Mouse (Mus musculus) cerebellum, adult 2 months (tissue): Measurements from ENCODE around the gene Pin4. TPM values are rescaled to one million over a fixed set of nuclear protein-coding genes. Genes with fewer than 3 reads are reported as not detected.

Source experiments
- DNase-seq, 2 experiments: peaks; one replicate each; pipeline ENCODE4 v3.0.0; 2021
- H3K27ac ChIP-seq: fragments of 200-500 bp; 2 replicates; pipeline ENCODE4 v1.5.1; 2012; ENCODE audit warnings: low read length, control low read depth, inconsistent platforms; ENCODE audit not compliant: insufficient read depth
- H3K27me3 ChIP-seq: fragments of 200-500 bp; 2 replicates; pipeline ENCODE4 v1.6.1; 2012; ENCODE audit warnings: inconsistent platforms, mild to moderate bottlenecking, low read length, moderate library complexity; ENCODE audit not compliant: control insufficient read depth, insufficient read depth
- H3K4me1 ChIP-seq: fragments of 200-500 bp; 2 replicates; pipeline ENCODE4 v1.6.1; 2011; ENCODE audit warnings: low read length; ENCODE audit not compliant: control insufficient read depth, insufficient read depth
- H3K4me3 ChIP-seq: fragments of 200-500 bp; replicated peaks from 2 replicates; pipeline ENCODE3; 2011; ENCODE audit warnings: mild to moderate bottlenecking, low read depth, low read length, control low read depth; ENCODE audit not compliant: insufficient read depth
- CTCF ChIP-seq: fragments of 200-500 bp; IDR thresholded peaks from 2 replicates; pipeline ENCODE4 v1.5.1; 2011; ENCODE audit warnings: low read depth, mild to moderate bottlenecking, control low read depth, low read length, moderate library complexity, borderline replicate concordance; ENCODE audit not compliant: insufficient read depth
- POLR2A ChIP-seq: fragments of 200-500 bp; IDR thresholded peaks from 2 replicates; pipeline ENCODE4 v1.6.1; 2011; ENCODE audit warnings: low read length, control low read depth, borderline replicate concordance; ENCODE audit not compliant: insufficient read depth
- WGBS: fragments of 180-500 bp; shearing (Covaris S2); methylation state at CpG from one replicate; pipeline ENCODE4 v1.1.7; 2018; 5-methylcytosine and 5-hydroxymethylcytosine counted together
- polyA plus RNA-seq: library from polyadenylated mRNA; depleted of rRNA; stranded (reverse); fragments of >200 nt; gene quantifications from 2 replicates; pipeline ENCODE4 v1.2.3, GENCODE M21; 2012; rRNA removed

Pin4 gene
- polyA plus RNA-seq, 1 experiment = 51.5 TPM

GRCm38 (mm10) chrX:102163529-102163928 lies 44.3 kb downstream of the Pin4 start:
- H3K4me1 ChIP-seq = no peaks in the 10 kb centered on the region
- no peak overlapping the region for H3K4me3 ChIP-seq
- TF ChIP-seq CTCF (no peak), POLR2A (no peak)
- no peak for DNase-seq
- no peak overlapping the region for H3K27ac ChIP-seq
- WGBS = 48% methylated on average over 4 of the region's 4 CpGs
- H3K27me3 ChIP-seq = no peaks in the 10 kb centered on the region

- no peak for TF ChIP-seq CTCF
- TF ChIP-seq POLR2A = no peak
- H3K4me3 ChIP-seq = no peak overlapping the region
- H3K27me3 ChIP-seq = no peaks in the 10 kb centered on the region
- no peak overlapping the region for H3K27ac ChIP-seq
- H3K4me1 ChIP-seq = no peaks in the 10 kb centered on the region
- WGBS = 35% methylated on average over 5 of the region's 5 CpGs
- DNase-seq = no peak
Observed at GRCm38 (mm10) chrX:102166521-102166920, 47.3 kb downstream of the Pin4 start.

GRCm38 (mm10) chrX:102166986-102167385 lies 47.7 kb downstream of the Pin4 start:
- DNase-seq = no peak
- H3K4me3 ChIP-seq = no peak overlapping the region
- WGBS = 25% methylated on average over 6 of the region's 6 CpGs
- H3K4me1 ChIP-seq = no peaks in the 10 kb centered on the region
- no peak for TF ChIP-seq POLR2A
- TF ChIP-seq CTCF = no peak
- H3K27me3 ChIP-seq = no peaks in the 10 kb centered on the region
- no peak overlapping the region for H3K27ac ChIP-seq

GRCm38 (mm10) chrX:102169724-102170123 lies 50.5 kb downstream of the Pin4 start:
- Histone ChIP-seq H3K27me3 (no peaks in the 10 kb centered on the region), H3K4me1 (no peaks in the 10 kb centered on the region), H3K27ac (no peak overlapping the region), H3K4me3 (no peak overlapping the region)
- DNase-seq = no peak
- TF ChIP-seq CTCF = no peak
- WGBS = 65% methylated on average over 1 of the region's 1 CpGs

GRCm38 (mm10) chrX:102170135-102170534 lies 50.9 kb downstream of the Pin4 start:
- TF ChIP-seq POLR2A (no peak), CTCF (no peak)
- Histone ChIP-seq H3K27ac (no peak overlapping the region), H3K27me3 (no peaks in the 10 kb centered on the region), H3K4me3 (no peak overlapping the region), H3K4me1 (no peaks in the 10 kb centered on the region)
- 30% methylated on average over 3 of the region's 3 CpGs for WGBS
- no peak for DNase-seq

- Histone ChIP-seq H3K27me3 (no peaks in the 10 kb centered on the region), H3K4me1 (no peaks in the 10 kb centered on the region), H3K27ac (no peak overlapping the region), H3K4me3 (no peak overlapping the region)
- TF ChIP-seq POLR2A (no peak), CTCF (no peak)
- DNase-seq = no peak
- 72% methylated on average over 3 of the region's 3 CpGs for WGBS
Observed at GRCm38 (mm10) chrX:102170900-102171299, 51.7 kb downstream of the Pin4 start.

GRCm38 (mm10) chrX:102175538-102176287 lies 56.5 kb downstream of the Pin4 start:
- Histone ChIP-seq H3K27ac (no peak overlapping the region), H3K4me3 (no peak overlapping the region), H3K27me3 (no peaks in the 10 kb centered on the region), H3K4me1 (no peaks in the 10 kb centered on the region)
- 80% methylated on average over 5 of the region's 5 CpGs for WGBS
- no peak for DNase-seq
- TF ChIP-seq POLR2A = no peak
- no peak for TF ChIP-seq CTCF

Other genes starting within 250 kb of the Pin4 start
- gene Rtl5, start 48.1 kb upstream of the Pin4 start, polyA plus RNA-seq = 14.7 and 16.1 TPM in 2 replicates
- gene Ercc6l, start 37.6 kb downstream of the Pin4 start, polyA plus RNA-seq = 0.08 and 0.10 TPM in 2 replicates
- gene Rps4x, start 69.9 kb downstream of the Pin4 start, polyA plus RNA-seq = 438 and 491 TPM in 2 replicates
- 11.4 and 13.2 TPM in 2 replicates for gene Cited1, start 132.7 kb downstream of the Pin4 start, polyA plus RNA-seq